Mouse (Mus musculus) midbrain, embryonic 13.5 days (tissue): ENCODE measurements at regions not wholly inside any gene's neighbourhood (a gene's known extent, or its start where the extent isn't known, plus 50 kb on each side); places are given as distances from the start of the nearest gene placed in this dataset.

ENCODE experiments used
- ATAC-seq: fragments of 200-750 bp; cut with Nextera tagmentation; 2 replicates; pipeline ENCODE4 v1.8.0; 2017; ENCODE audit warnings: mild to moderate bottlenecking, moderate TSS enrichment, moderate library complexity
- H3K27ac ChIP-seq: fragments of 300-500 bp; sonication (generic); 2 replicates; pipeline ENCODE4 v1.5.1; 2015; ENCODE audit warnings: inconsistent platforms, mild to moderate bottlenecking, moderate library complexity
- H3K27me3 ChIP-seq: fragments of 300-500 bp; sonication (generic); 2 replicates; pipeline ENCODE4 v1.6.1; 2015; ENCODE audit warnings: mild to moderate bottlenecking, inconsistent platforms
- H3K36me3 ChIP-seq: fragments of 300-500 bp; sonication (generic); 2 replicates; pipeline ENCODE4 v1.6.1; 2015; ENCODE audit warnings: mild to moderate bottlenecking, inconsistent platforms
- H3K4me1 ChIP-seq: fragments of 300-500 bp; sonication (generic); replicated peaks from 2 replicates; pipeline ENCODE4 v1.6.1; 2015; ENCODE audit warnings: inconsistent platforms
- H3K4me2 ChIP-seq: fragments of 300-500 bp; sonication (generic); replicated peaks from 2 replicates; pipeline ENCODE4 v1.6.1; 2015; ENCODE audit warnings: moderate library complexity, mild to moderate bottlenecking, inconsistent platforms
- H3K4me3 ChIP-seq: fragments of 300-500 bp; sonication (generic); replicated peaks from 2 replicates; pipeline ENCODE4 v1.5.1; 2015; ENCODE audit warnings: mild to moderate bottlenecking, inconsistent platforms
- H3K9ac ChIP-seq: fragments of 300-500 bp; sonication (generic); replicated peaks from 2 replicates; pipeline ENCODE4 v1.6.1; 2015; ENCODE audit warnings: mild to moderate bottlenecking, inconsistent platforms
- H3K9me3 ChIP-seq: fragments of 300-500 bp; sonication (generic); 2 replicates; pipeline ENCODE4 v1.6.1; 2016; ENCODE audit warnings: mild to moderate bottlenecking, inconsistent platforms
- WGBS: fragments of 180-500 bp; shearing (Covaris S2); methylation state at CpG from one replicate; pipeline ENCODE4 v1.1.7; 2015; 5-methylcytosine and 5-hydroxymethylcytosine counted together

DNA sequence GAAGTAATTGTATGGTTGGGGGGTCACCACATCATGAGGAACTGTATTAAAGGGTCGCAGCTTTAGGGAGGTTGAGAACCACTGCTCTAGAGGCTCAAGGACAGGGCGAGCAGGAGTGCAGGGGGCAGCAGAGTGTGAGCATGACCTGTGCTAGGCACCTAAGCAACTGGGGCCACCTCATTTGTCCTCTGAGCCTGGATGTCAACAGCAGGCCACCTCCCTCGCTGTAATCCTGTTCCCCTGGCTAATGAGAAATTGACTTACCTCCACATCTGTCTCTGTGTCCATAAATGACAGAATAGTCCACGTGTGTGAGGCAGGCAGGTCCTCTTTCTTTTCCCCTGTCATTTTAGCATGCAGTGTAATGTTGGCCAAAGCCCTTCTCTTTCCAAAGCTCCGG is 192.7 kb upstream of the Rreb1 start:
- Histone ChIP-seq H3K9me3 (no peaks in the 10 kb centered on the region), H3K27ac (no peak overlapping the region), H3K4me2 (no peak overlapping the region)

DNA sequence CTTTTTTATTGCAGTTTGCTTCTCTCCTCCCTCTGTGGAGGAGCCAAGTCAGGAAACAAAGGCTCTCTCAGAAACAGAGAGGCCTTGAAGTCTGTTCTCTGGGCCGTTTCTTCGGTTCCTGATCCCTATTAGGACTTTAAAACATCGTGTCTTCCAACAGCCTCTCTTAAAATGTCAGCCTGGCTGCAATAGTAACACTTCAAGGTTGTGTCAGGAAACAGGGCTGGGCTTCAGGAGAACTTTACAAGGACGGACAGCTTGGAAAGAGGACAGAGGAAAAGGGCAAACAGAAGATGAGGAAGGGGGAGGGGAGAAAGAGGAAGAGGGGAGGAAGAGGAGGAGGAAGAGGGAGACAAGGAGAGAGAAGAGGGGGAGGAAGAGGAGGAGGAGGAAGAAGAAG is 191.7 kb upstream of the Rreb1 start:
- Histone ChIP-seq H3K4me1 (no peaks in the 10 kb centered on the region), H3K4me2 (no peak overlapping the region), H3K9ac (no peak overlapping the region), H3K9me3 (no peaks in the 10 kb centered on the region), H3K4me3 (no peak overlapping the region), H3K36me3 (no peaks in the 10 kb centered on the region), H3K27ac (no peak overlapping the region), H3K27me3 (no peaks in the 10 kb centered on the region)
- ATAC-seq: no peak
- WGBS: 63% methylated on average over 4 of the region's 4 CpGs

More for the DNA sequence above, 192.7 kb upstream of the Rreb1 start:
- WGBS: 82% methylated on average over 5 of the region's 5 CpGs
- Histone ChIP-seq H3K4me1 (no peaks in the 10 kb centered on the region), H3K27me3 (no peaks in the 10 kb centered on the region), H3K36me3 (no peaks in the 10 kb centered on the region), H3K4me3 (no peak overlapping the region), H3K9ac (no peak overlapping the region)
- no peak for ATAC-seq

GRCm38 (mm10) chr13:37587911-37588310 is 190.3 kb upstream of the Rreb1 start:
- H3K9me3 ChIP-seq: no peaks in the 10 kb centered on the region
- H3K4me2 ChIP-seq: no peak overlapping the region
- ATAC-seq: no peak
- no peaks in the 10 kb centered on the region for H3K4me1 ChIP-seq
- H3K36me3 ChIP-seq: no peaks in the 10 kb centered on the region
- no peaks in the 10 kb centered on the region for H3K27me3 ChIP-seq
- no peak overlapping the region for H3K4me3 ChIP-seq
- H3K9ac ChIP-seq: no peak overlapping the region
- 95% methylated on average over 3 of the region's 3 CpGs for WGBS
- no peak overlapping the region for H3K27ac ChIP-seq

GRCm38 (mm10) chr13:37588528-37589176 is 189.5 kb upstream of the Rreb1 start:
- Histone ChIP-seq H3K9ac (no peak overlapping the region), H3K4me1 (no peaks in the 10 kb centered on the region), H3K36me3 (no peaks in the 10 kb centered on the region), H3K4me3 (no peak overlapping the region), H3K27me3 (no peaks in the 10 kb centered on the region), H3K27ac (no peak overlapping the region), H3K4me2 (no peak overlapping the region), H3K9me3 (no peaks in the 10 kb centered on the region)
- WGBS: 91% methylated on average over 8 of the region's 8 CpGs
- ATAC-seq: no peak

- Histone ChIP-seq H3K27ac (no peak overlapping the region), H3K9ac (no peak overlapping the region), H3K27me3 (0 out of 2 replicates have a peak, but pooled peaks cover 4% of the 10 kb centered on the region), H3K4me3 (no peak overlapping the region), H3K4me1 (no peaks in the 10 kb centered on the region), H3K9me3 (no peaks in the 10 kb centered on the region), H3K36me3 (no peaks in the 10 kb centered on the region), H3K4me2 (no peak overlapping the region)
- ATAC-seq: no peak
- WGBS: 71% methylated on average over 5 of the region's 5 CpGs
Observed at GRCm38 (mm10) chr13:37592149-37592548, 186.1 kb upstream of the Rreb1 start.

GRCm38 (mm10) chr13:37595196-37595595 is 183.0 kb upstream of the Rreb1 start:
- whole genome bisulfite sequencing: 48% methylated on average over 8 of the region's 8 CpGs
- Histone ChIP-seq H3K4me1 (no peaks in the 10 kb centered on the region), H3K9me3 (no peaks in the 10 kb centered on the region), H3K4me2 (no peak overlapping the region), H3K27me3 (0 out of 2 replicates have a peak, but pooled peaks cover 4% of the 10 kb centered on the region), H3K9ac (no peak overlapping the region), H3K36me3 (no peaks in the 10 kb centered on the region), H3K4me3 (no peak overlapping the region), H3K27ac (no peak overlapping the region)
- ATAC-seq: no peak

DNA sequence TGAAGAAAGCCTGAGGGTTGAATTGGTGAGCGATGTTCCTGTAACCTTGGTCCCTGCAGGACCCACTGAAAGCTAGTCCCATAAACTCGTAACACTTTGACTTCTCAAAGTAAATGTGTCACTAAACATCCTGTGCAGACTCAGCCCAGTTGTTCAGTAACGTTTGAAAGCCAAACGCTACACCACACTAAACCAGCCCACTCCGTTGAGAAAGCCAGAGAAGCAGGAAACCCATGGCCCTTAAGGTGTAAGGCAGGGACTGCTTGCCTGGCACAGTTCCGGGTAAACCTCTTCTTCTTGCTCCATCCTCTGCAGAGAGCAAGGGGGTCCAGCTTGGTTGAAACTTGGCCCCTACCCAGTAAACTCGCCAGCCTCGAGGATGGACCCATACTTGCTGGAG is 180.6 kb upstream of the Rreb1 start:
- no peak for ATAC-seq
- 83% methylated on average over 8 of the region's 8 CpGs for WGBS

DNA sequence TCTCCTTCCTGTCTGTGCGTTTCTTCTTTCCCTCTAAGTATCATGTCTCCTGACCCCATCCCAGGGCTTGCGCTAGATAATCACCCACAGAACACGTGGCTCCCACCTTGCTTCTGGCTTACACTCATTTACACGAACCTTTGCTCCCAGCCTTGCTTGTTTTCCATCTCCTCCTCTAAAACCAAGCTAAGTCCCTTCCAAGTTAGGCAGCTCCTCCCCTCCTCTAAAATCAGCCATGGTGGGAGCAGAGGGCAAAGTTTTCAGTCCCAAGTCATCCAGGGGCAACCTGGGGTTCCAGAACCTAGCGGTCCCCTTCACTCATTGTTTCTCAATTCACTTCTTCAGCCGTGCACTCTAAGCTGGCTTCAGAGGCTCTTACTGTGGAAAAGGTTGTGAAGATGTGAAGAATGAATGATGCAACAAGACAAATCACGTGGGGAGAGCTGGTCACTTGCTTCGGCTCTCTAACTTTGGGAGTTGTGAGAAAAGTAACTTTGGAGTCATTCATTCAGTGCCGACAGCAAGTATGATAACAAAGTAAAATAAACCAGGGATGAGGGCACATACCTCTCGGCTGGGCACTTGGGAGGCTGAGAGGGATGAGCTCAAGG is 179.9 kb upstream of the Rreb1 start:
- H3K9me3 ChIP-seq: no peaks in the 10 kb centered on the region
- no peak overlapping the region for H3K4me2 ChIP-seq
- H3K9ac ChIP-seq: no peak overlapping the region
- H3K27ac ChIP-seq: no peak overlapping the region
- 84% methylated on average over 10 of the region's 10 CpGs for WGBS
- no peaks in the 10 kb centered on the region for H3K4me1 ChIP-seq
- no peak overlapping the region for H3K4me3 ChIP-seq
- H3K36me3 ChIP-seq: no peaks in the 10 kb centered on the region
- H3K27me3 ChIP-seq: 0 out of 2 replicates have a peak, but pooled peaks cover 4% of the 10 kb centered on the region
- no peak for ATAC-seq

More for the DNA sequence above, 180.6 kb upstream of the Rreb1 start:
- Histone ChIP-seq H3K36me3 (no peaks in the 10 kb centered on the region), H3K4me2 (no peak overlapping the region), H3K9me3 (no peaks in the 10 kb centered on the region), H3K27ac (no peak overlapping the region), H3K4me1 (no peaks in the 10 kb centered on the region), H3K9ac (no peak overlapping the region), H3K4me3 (no peak overlapping the region), H3K27me3 (0 out of 2 replicates have a peak, but pooled peaks cover 4% of the 10 kb centered on the region)

GRCm38 (mm10) chr13:37599679-37600078 is 178.5 kb upstream of the Rreb1 start:
- Histone ChIP-seq H3K9ac (no peak overlapping the region), H3K36me3 (no peaks in the 10 kb centered on the region), H3K27ac (no peak overlapping the region), H3K4me1 (no peaks in the 10 kb centered on the region), H3K9me3 (no peaks in the 10 kb centered on the region), H3K27me3 (0 out of 2 replicates have a peak, but pooled peaks cover 4% of the 10 kb centered on the region), H3K4me3 (no peak overlapping the region), H3K4me2 (no peak overlapping the region)
- ATAC-seq: no peak
- 92% methylated on average over 1 of the region's 1 CpGs for WGBS

- no peak overlapping the region for H3K4me3 ChIP-seq
- 0 out of 2 replicates have a peak, but pooled peaks cover 4% of the 10 kb centered on the region for H3K27me3 ChIP-seq
- no peaks in the 10 kb centered on the region for H3K36me3 ChIP-seq
- ATAC-seq: no peak
- no peaks in the 10 kb centered on the region for H3K9me3 ChIP-seq
- no peaks in the 10 kb centered on the region for H3K4me1 ChIP-seq
- 91% methylated on average over 9 of the region's 9 CpGs for WGBS
- no peak overlapping the region for H3K4me2 ChIP-seq
- H3K27ac ChIP-seq: no peak overlapping the region
- no peak overlapping the region for H3K9ac ChIP-seq
Observed at GRCm38 (mm10) chr13:37600172-37600571, 178.0 kb upstream of the Rreb1 start.

DNA sequence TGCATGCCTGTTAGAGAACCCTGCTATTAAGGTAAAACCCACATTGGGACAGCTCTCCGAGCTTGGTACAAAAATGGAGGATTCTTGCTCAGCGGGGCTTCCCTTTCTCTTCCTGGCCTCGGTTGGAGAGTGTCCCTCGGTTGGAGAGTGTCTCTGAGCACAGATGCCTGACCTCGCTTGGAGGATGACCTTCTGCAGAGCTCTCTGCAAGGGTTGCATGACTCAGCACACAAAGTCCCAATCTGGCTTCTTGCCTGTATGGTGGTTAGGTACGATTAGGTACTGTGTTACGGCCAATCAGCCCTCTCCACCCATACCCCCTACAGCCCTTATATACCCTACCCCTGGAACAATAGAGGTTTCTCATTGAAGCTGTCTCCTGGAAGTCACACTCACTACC is 177.1 kb upstream of the Rreb1 start:
- Histone ChIP-seq H3K36me3 (no peaks in the 10 kb centered on the region), H3K27ac (no peak overlapping the region), H3K9me3 (no peaks in the 10 kb centered on the region), H3K4me1 (no peaks in the 10 kb centered on the region), H3K27me3 (no peaks in the 10 kb centered on the region), H3K4me3 (no peak overlapping the region), H3K4me2 (no peak overlapping the region), H3K9ac (no peak overlapping the region)
- WGBS: 78% methylated on average over 7 of the region's 7 CpGs
- no peak for ATAC-seq

- Histone ChIP-seq H3K27ac (no peak overlapping the region), H3K9me3 (no peaks in the 10 kb centered on the region), H3K36me3 (no peaks in the 10 kb centered on the region), H3K4me2 (no peak overlapping the region), H3K4me1 (no peaks in the 10 kb centered on the region), H3K4me3 (no peak overlapping the region), H3K27me3 (no peaks in the 10 kb centered on the region), H3K9ac (no peak overlapping the region)
- ATAC-seq: no peak
- 83% methylated on average over 4 of the region's 4 CpGs for WGBS
Observed at GRCm38 (mm10) chr13:37602256-37602655, 175.9 kb upstream of the Rreb1 start.
